Mouse (Mus musculus) C2C12 (cell line): Measurements from ENCODE around the gene Ddx43. TPM values are rescaled to one million over a fixed set of nuclear protein-coding genes. Genes with fewer than 3 reads are reported as not detected.

Experiments used
- H3K27me3 ChIP-seq: one replicate; pipeline ENCODE4 v1.6.1; 2011; ENCODE audit not compliant: control insufficient read depth, insufficient read depth, insufficient read length
- H3K36me3 ChIP-seq: one replicate; pipeline ENCODE4 v1.6.1; 2011; ENCODE audit not compliant: control insufficient read depth, insufficient read depth
- H3K4me3 ChIP-seq: one replicate; pipeline ENCODE4 v1.5.1; 2011; ENCODE audit warnings: mild to moderate bottlenecking, control low read depth; ENCODE audit not compliant: poor library complexity, insufficient read depth, severe bottlenecking
- H3K79me2 ChIP-seq: one replicate; pipeline ENCODE4 v1.6.1; 2011; ENCODE audit not compliant: control insufficient read depth, insufficient read depth
- H3K79me3 ChIP-seq: one replicate; pipeline ENCODE4 v1.6.1; 2011; ENCODE audit warnings: low read depth, control low read depth
- H3ac ChIP-seq: one replicate; pipeline ENCODE3; 2011; ENCODE audit warnings: low read depth; ENCODE audit not compliant: control insufficient read depth, insufficient read length
- CEBPB ChIP-seq: IDR thresholded peaks from one replicate; pipeline ENCODE4 v1.6.1; 2011; ENCODE audit warnings: low read depth, mild to moderate bottlenecking, control low read depth, moderate library complexity
- CTCF ChIP-seq: IDR thresholded peaks from one replicate; pipeline ENCODE4 v1.5.1; 2011; ENCODE audit not compliant: control insufficient read depth, insufficient read depth, insufficient read length
- FOSL1 ChIP-seq: IDR thresholded peaks from one replicate; pipeline ENCODE4 v1.8.0; 2011; ENCODE audit warnings: mild to moderate bottlenecking, low read length; ENCODE audit not compliant: poor library complexity, insufficient read depth, severe bottlenecking
- MAX ChIP-seq: IDR thresholded peaks from one replicate; pipeline ENCODE4 v1.6.1; 2011; ENCODE audit warnings: mild to moderate bottlenecking, control low read depth
- MYOD1 ChIP-seq: IDR thresholded peaks from one replicate; pipeline ENCODE4 v1.6.1; 2011; ENCODE audit warnings: low read depth; ENCODE audit not compliant: control insufficient read depth, insufficient read length
- MYOG ChIP-seq: IDR thresholded peaks from one replicate; pipeline ENCODE4 v1.6.1; 2011; ENCODE audit not compliant: control insufficient read depth, insufficient read length; ENCODE audit errors: extremely low read depth
- USF1 ChIP-seq: IDR thresholded peaks from one replicate; pipeline ENCODE4 v1.6.1; 2011; ENCODE audit warnings: low read depth, mild to moderate bottlenecking, control low read depth, moderate library complexity
- polyA plus RNA-seq: library from polyadenylated mRNA; unstranded; fragments of >200 nt; fragmentation: generic; extraction: Trizol; gene quantifications from one replicate; pipeline ENCODE4 v1.2.1, GENCODE M21; 2012; ENCODE audit warnings: missing spikeins

Ddx43 gene
- polyA plus RNA-seq, 1 experiment: not detected

DNA sequence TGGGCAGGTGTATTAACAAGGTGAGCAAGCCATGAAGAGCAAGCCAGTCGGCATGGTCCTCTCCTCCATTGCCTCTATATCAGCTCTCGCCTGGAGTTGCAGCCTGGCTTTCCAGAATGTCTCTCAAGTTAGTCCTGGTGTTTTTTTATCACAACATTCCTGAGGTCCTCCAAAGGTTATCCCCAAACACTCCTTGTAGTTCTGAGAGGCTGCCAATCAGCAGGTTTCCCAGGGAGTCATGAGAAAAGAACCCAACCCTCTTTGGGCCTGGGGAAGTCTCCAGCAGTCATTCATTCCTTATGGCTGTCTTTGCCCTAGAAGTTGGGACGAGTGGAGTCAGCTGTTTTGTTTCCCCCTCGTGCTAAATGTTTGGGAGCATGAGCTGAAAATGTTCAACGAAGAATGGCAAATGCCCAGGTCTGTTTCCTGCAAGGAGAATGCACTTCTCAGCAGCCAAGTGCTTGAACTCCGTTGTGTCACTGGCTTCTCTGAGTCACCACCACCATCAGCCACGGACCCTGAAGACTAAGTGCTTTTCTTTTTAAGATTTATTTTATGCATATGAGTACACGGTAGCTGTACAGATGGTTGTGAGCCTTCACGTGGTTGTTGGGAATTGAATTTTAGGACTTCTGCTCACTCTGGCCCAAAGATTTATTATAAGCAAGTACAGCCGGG lies 22.6 kb upstream of the Ddx43 start:
- Histone ChIP-seq H3ac (no peak overlapping the region), H3K36me3 (no peaks in the 10 kb centered on the region), H3K27me3 (no peaks in the 10 kb centered on the region), H3K79me2 (no peaks in the 10 kb centered on the region), H3K79me3 (no peaks in the 10 kb centered on the region), H3K4me3 (no peak overlapping the region)
- TF ChIP-seq USF1 (no peak), CEBPB (no peak), MYOG (no peak), FOSL1 (no peak), MAX (no peak), MYOD1 (no peak), CTCF (no peak)

DNA sequence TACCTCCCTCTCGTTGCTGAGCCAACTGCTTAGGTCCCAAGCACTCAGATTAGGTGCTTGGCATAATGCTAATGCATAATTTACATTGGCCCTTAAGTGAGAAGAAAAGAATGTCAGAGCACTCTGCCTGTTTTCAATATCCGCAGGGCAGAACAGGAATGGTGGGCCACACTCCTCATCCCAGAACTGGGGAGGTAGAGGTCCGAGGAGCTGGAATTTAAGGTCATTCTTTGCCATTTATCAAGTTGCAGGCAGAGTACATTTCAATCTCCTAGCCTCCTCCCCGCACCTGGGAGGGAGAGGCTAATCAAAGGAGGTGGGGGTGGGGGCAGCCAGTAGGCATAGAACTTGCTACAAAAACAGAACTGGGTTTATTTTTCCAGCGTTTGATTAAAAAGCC lies 21.2 kb upstream of the Ddx43 start:
- TF ChIP-seq MAX (no peak), CTCF (no peak), USF1 (no peak), FOSL1 (no peak), MYOG (no peak), MYOD1 (no peak)
- H3K79me2 ChIP-seq: no peaks in the 10 kb centered on the region
- H3K4me3 ChIP-seq: no peak overlapping the region
- H3K79me3 ChIP-seq: no peaks in the 10 kb centered on the region
- H3K27me3 ChIP-seq: no peaks in the 10 kb centered on the region
- no peak overlapping the region for H3ac ChIP-seq
- no peaks in the 10 kb centered on the region for H3K36me3 ChIP-seq

- TF ChIP-seq MAX (no peak), FOSL1 (no peak), CEBPB (no peak), CTCF (no peak), MYOD1 (no peak), USF1 (no peak), MYOG (no peak)
- Histone ChIP-seq H3K36me3 (no peaks in the 10 kb centered on the region), H3K4me3 (no peak overlapping the region), H3K79me3 (no peaks in the 10 kb centered on the region), H3K27me3 (no peaks in the 10 kb centered on the region), H3K79me2 (no peaks in the 10 kb centered on the region), H3ac (no peak overlapping the region)
Observed at GRCm38 (mm10) chr9:78374885-78375389, 20.6 kb upstream of the Ddx43 start.

GRCm38 (mm10) chr9:78375486-78375885 lies 20.1 kb upstream of the Ddx43 start:
- H3K4me3 ChIP-seq: no peak overlapping the region
- no peaks in the 10 kb centered on the region for H3K27me3 ChIP-seq
- no peak overlapping the region for H3ac ChIP-seq
- H3K36me3 ChIP-seq: no peaks in the 10 kb centered on the region
- no peaks in the 10 kb centered on the region for H3K79me3 ChIP-seq
- no peaks in the 10 kb centered on the region for H3K79me2 ChIP-seq
- TF ChIP-seq MAX (no peak), USF1 (no peak), MYOD1 (no peak), CTCF (no peak)

GRCm38 (mm10) chr9:78377546-78377945 lies 18.0 kb upstream of the Ddx43 start:
- TF ChIP-seq MYOG: no peak
- no peak for TF ChIP-seq USF1
- no peak for TF ChIP-seq FOSL1
- TF ChIP-seq MAX: no peak
- TF ChIP-seq MYOD1: no peak
- TF ChIP-seq CTCF: no peak
- TF ChIP-seq CEBPB: no peak
- Histone ChIP-seq H3K79me3 (no peaks in the 10 kb centered on the region), H3K27me3 (no peaks in the 10 kb centered on the region), H3K36me3 (no peaks in the 10 kb centered on the region), H3ac (no peak overlapping the region), H3K79me2 (no peaks in the 10 kb centered on the region), H3K4me3 (no peak overlapping the region)

GRCm38 (mm10) chr9:78378113-78378785 lies 17.3 kb upstream of the Ddx43 start, which contains the start of gene Ooep:
Ooep (minus strand) TSS chr9:78378725.
- no peaks in the 10 kb centered on the region for H3K79me3 ChIP-seq
- H3K36me3 ChIP-seq: no peaks in the 10 kb centered on the region
- no peaks in the 10 kb centered on the region for H3K27me3 ChIP-seq
- no peak within 1 kb of the TSS for H3ac ChIP-seq
- no peaks in the 10 kb centered on the region for H3K79me2 ChIP-seq
- H3K4me3 ChIP-seq: no peak within 1 kb of the TSS
- no peak for TF ChIP-seq USF1
- no peak for TF ChIP-seq MYOG
- TF ChIP-seq FOSL1: no peak
- no peak for TF ChIP-seq MAX
- no peak for TF ChIP-seq CEBPB
- TF ChIP-seq MYOD1: no peak
- TF ChIP-seq CTCF: no peak
